Mouse (Mus musculus) fibroblast of lung, adult 2 months (primary cell): ENCODE data around the gene Pgghg.

Experiments used
- DNase-seq: peaks from one replicate; pipeline ENCODE4 v3.0.0-alpha.2; 2011; ENCODE audit warnings: low read depth

The Pgghg gene

GRCm38 (mm10) chr7:140941222-140942051 is at the start of gene Pgghg:
Gene Pgghg (plus strand): TSS chr7:140941391.
- peak; percentile 83 for DNase-seq

GRCm38 (mm10) chr7:140894031-140894430 is 47.2 kb upstream of the Pgghg start:
- DNase-seq, result no peak

DNA sequence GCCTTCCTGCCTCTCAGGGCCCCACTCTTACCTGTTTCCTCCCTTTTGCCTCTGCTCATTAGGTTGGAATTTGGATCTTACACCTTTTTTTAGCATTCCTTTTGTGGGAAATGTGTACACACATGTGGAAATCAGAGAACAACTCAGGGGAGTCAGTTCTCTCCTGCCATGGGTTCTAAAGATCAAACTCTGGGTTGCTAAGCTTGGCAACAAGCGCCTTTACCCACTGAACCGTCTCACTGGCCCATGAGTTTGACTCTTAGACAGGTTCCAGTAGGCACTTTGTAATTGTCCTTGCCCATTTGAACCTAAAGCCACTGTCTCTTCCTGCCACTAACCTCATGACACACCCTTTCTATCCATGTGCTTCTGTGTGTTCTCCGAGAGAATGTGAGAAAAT is 46.6 kb upstream of the Pgghg start:
- DNase-seq, result no peak

DNA sequence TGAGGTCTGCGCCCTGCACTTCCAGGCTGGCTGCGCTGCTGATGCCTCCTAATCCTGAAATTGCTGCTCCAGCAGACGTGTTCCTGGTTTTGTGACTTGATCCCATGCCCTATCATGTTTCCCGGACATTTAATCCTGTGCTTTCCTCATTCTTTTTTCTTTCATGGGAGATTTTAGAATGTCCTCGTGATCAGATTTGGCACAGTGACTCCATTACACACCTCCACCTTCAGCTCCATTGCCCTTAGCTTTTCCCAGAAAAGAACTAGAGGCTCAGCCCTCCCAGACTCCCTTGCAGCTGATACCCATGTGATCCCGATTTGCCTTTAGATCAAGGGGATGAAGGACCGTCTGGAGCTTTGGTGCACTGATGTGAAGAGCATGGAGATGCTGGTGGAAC is 43.3 kb upstream of the Pgghg start:
- no peak for DNase-seq

GRCm38 (mm10) chr7:140899121-140899520 is 42.1 kb upstream of the Pgghg start:
- DNase-seq, result no peak

DNA sequence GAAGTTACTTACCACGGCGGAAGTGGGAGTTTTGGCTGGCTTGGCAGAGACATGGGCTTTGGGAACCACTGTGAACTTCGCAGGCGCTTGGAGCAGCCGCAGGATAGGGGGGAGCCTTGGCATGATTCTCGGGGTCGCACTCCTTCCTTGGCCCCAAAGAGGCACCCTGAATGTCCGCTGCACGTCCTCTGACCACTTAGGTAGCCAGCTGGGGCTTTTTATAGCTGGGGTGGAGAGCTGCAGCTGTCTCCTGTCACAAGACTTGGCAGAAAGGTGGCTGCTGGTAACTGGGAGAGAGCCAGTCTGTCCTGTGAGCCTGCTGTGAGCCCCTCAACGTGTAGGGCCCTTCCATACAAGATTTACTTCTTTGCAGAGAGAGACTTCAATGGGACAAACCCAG is 41.0 kb upstream of the Pgghg start, which contains the start of gene Cox8b:
Cox8b (minus strand) TSS at position 227 of the 400 bp plus-strand sequence.
- DNase-seq, result no peak

- DNase-seq, result no peak
Measured at GRCm38 (mm10) chr7:140902036-140902875, 38.9 kb upstream of the Pgghg start.

- DNase-seq, result no peak
Measured at GRCm38 (mm10) chr7:140903212-140903611, 38.0 kb upstream of the Pgghg start.

- no peak for DNase-seq
Measured at GRCm38 (mm10) chr7:140905642-140906081, 35.5 kb upstream of the Pgghg start.

DNA sequence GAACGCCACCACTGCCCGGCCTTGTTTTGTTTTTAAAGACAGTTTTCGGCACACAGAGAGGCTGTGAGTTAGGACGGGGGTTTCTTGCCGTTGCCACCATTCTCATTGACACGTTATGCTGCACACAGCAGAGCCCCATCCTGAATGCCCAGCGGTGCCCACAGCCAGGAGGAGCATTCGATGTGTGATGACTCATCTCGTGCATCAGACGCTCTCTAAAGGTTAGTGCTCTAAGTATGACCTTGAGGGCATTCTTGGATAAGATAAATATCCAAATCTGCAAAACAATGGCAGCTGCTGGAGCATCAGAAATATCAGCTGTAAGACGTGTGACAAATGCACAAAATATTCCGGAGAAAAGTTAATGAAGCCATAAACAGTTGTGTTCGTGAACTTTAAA is 34.1 kb upstream of the Pgghg start:
- DNase-seq, result no peak

- DNase-seq, result no peak
Measured at GRCm38 (mm10) chr7:140907697-140908096, 33.5 kb upstream of the Pgghg start.

- no peak for DNase-seq
Measured at GRCm38 (mm10) chr7:140908181-140908580, 33.0 kb upstream of the Pgghg start.

DNA sequence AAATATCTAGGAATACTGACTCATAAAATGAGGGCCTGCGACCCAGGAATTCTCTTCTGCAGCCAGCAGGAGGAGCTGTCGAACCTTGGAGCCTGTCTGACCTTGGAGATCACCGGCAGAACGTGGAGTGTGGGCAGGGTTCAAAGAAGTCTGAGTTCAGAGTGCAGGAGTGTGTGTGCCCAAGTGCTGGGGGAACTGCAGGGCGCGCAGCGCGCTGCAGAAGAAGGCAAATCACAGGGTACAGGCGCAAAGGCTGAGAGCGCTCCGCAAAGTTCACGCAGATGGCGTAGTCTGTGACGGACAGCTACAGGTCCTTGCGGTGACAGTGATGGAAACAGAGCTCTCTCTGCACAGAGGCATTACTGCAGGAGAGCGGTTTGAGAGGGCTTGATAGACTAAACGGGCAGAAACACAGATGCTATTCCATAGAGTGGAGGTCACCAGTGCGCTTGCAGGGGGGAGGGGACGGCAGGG is 32.5 kb upstream of the Pgghg start:
- peak; percentile 37 for DNase-seq

DNA sequence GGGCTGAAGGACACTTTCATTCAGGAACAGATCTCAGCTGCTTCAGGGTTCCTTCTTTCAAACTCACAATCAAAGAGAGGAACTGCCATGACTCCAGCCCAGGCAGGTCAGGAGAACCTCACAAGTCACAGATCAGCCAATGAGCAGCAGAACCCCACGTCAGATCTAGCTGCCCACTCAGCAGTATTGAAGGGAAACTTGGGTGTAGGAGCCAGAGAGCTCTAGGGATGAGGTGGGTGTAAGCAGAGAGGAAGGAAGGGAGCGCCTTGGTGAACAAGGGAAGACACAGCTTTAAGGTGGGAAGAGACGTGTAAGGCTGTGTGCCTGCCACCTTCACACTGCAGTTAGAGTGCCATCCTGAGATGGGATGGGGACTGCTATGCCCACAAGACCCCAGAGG is 28.9 kb upstream of the Pgghg start:
- no peak for DNase-seq

GRCm38 (mm10) chr7:140912846-140913482 is 28.2 kb upstream of the Pgghg start:
- no peak for DNase-seq

- no peak for DNase-seq
Measured at GRCm38 (mm10) chr7:140914031-140914690, 27.0 kb upstream of the Pgghg start.

- DNase-seq, result no peak
Measured at GRCm38 (mm10) chr7:140919911-140920310, 21.3 kb upstream of the Pgghg start.

DNA sequence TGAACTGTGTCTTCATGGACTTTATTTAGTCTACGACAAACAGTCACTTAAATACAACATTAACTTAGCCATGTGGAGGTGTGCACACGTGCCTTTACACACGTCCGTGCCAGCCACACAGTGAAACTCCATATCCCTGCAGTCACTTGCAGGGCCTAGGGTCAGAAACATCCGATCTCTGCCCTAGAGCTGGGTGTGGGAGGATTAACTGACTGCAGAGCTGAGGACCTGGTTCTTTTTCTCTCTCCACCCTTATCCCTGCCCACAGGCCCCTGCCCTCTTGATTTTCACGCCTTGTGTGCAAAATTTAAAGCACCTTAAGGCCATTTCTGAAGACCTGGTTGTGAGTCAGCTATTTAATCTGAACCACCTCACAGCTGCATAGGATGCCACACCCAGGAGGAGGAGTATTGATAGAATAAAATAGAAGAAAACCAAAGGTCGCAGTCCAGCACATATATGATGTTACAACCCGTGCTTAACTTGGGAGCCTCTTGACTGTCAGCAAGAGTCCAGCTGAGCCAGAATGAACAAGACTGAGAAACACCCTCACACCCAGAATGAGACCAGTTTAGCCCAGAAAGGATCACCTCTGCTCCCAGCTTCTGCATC is 20.7 kb upstream of the Pgghg start, which contains the start of gene Nlrp6:
Nlrp6 (plus strand) TSS at position 485 of the 612 bp plus-strand sequence.
- DNase-seq, result no peak

- no peak for DNase-seq
Measured at GRCm38 (mm10) chr7:140921225-140921975, 19.8 kb upstream of the Pgghg start.

DNA sequence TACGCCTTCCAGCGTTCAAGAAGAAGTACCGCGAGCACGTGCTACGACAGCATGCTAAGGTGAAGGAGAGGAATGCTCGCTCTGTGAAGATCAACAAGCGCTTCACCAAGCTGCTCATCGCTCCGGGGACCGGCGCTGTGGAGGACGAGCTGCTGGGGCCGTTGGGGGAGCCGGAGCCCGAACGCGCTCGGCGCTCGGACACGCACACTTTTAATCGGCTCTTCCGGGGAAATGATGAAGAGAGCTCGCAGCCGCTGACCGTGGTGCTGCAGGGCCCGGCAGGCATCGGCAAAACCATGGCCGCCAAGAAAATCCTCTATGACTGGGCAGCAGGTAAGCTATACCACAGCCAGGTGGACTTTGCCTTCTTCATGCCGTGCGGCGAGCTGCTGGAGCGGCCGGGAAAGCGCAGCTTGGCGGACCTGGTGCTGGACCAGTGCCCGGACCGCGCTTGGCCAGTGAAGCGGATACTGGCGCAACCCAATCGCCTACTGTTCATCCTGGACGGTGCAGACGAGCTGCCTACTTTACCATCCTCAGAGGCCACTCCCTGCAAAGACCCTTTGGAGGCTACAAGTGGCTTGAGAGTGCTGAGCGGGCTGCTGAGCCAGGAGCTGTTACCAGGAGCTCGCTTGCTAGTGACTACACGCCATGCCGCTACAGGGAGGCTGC is 18.7 kb upstream of the Pgghg start:
- DNase-seq, result no peak
